Mouse (Mus musculus) monocyte, adult 5-6 weeks (primary cell): Measurements from ENCODE around the gene Atp5d. TPM values are rescaled to one million over a fixed set of nuclear protein-coding genes. Genes with fewer than 3 reads are reported as not detected.

Source experiments
- ATAC-seq: fragments of 153-309, 156-312 bp; replicated peaks from 2 replicates; pipeline ENCODE4 v1.8.0; 2017; ENCODE audit warnings: mild to moderate bottlenecking; ENCODE audit not compliant: low TSS enrichment, insufficient number of reproducible peaks, severe bottlenecking, poor library complexity, low FRiP score
- total RNA-seq: library from RNA; stranded (forward); fragments of 200-1000, 200-491, 200-594 nt; gene quantifications from 3 replicates; pipeline ENCODE4 v1.2.3, GENCODE M21; 2017

The Atp5d gene
- total RNA-seq, 1 experiment from 2014 or later = 29.5 TPM

DNA sequence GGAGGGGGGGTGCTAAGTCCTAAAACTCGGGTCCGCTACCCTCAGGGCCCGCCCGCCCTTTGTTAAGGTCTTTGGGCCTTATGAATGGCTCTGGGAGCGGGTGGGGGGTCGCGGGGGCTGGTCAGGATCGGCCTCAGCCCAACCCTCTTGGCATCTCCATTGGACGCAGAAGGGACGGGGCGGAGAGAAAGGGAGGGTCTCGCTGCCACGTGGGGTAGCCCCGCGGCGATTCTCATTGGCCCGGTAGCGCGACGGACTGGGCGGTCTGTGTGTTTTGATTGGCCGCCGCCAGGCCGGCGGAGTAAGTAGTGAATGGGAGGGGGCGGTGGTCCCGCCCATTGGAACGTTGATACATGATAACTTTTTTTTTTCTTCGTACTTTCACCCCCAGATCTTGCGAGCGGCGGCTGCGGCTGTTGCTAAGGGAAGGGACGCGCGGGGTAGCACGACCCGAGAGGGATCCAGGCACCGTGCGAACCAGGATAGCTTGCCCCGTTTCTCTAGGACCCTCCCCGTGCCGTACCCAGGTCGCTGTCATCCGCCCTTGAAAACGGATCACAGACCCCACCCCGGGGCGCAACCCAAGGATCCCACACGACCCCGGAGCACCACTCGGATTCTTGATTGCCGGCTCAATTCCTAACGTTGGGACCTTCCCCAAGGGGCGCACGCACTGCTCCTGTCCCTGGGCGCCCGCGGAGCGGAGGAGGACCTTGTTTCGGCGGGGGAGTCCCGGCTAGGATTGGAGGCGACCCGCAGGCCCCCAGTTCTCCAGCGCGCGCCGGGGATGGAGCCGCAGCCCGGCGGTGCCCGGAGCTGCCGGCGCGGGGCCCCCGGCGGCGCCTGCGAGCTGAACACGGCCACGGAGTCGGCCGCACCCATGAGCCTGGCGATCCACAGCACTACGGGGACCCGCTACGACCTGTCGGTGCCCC is 11.1 kb downstream of the Atp5d start:
- peak; percentile 48 for ATAC-seq

- no peak for ATAC-seq
Measured at GRCm38 (mm10) chr10:80150226-80151210, 12.1 kb downstream of the Atp5d start.

DNA sequence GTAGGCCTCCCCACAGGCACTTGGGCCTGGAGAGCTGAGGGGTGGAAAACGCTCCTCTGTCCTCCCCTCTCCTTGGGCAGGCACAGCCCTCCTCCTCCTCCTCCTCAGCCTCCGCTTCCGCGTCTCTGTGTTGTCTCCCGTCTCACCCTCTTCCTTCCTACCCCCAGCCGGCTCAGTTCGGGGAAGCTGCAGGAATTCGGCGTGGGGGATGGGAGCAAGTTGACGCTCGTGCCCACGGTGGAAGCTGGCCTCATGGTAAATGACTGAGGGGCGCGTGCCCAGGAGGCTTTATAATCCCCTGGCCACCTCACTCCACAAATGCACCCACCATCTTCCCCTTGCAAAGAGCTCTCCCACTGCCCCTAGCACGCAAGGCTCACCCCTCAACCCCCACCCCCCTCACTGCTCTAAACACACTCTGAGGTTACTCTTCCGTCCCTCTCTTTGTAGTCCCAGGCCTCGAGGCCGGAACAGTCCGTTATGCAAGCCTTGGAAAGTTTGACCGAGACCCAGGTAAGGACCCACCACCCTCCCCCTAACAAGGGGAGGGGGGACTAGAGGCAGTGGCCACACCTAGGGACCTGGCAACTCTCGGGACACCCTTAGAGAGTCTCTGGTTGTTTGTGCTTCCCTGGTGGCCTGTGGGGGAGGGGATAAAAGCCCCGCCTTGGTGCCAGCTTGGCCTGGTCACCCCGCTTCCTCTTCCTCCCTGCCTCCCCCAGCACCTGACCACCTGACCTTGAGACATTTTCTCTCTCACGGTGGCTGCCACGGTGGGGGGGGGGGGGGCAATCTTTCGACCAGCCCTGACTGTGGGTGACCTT is 13.0 kb downstream of the Atp5d start:
- no peak for ATAC-seq

GRCm38 (mm10) chr10:80152071-80152872 is 13.8 kb downstream of the Atp5d start:
- no peak for ATAC-seq

DNA sequence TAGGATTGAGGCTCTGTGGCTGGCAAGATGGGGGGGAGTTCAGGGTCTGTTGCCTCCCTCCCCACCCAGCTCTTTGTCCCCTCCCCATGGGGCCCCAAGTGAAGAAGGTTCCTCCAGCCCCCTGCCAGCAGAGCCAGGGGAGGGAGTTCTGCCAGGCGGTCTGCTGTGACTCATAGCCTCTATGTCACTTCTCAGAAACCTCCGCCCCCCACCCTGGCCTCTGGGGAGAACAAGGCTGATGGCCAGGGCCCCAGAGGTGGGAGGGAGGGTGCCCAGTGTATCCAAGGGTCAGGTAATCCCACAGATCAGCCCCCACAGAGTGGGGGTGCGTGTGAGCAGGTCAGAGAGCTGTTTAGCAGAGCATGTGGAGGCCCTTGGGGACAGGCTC is 14.4 kb downstream of the Atp5d start:
- no peak for ATAC-seq

DNA sequence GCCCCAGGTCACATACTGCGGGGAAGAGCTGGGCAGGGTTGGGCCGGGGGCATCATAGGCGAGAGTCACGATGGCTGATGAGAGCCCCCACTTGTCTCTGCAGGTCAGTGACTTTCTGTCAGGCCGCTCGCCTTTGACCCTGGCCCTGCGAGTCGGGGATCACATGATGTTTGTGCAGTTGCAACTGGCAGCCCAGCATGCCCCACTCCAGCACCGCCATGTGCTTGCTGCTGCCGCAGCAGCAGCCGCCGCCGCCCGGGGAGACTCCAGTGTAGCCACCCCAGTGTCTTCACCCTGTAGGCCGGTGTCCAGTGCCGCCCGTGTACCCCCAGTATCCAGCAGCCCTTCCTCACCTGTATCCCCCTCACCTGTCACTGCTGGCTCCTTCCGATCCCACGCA is 15.3 kb downstream of the Atp5d start:
- no peak for ATAC-seq

GRCm38 (mm10) chr10:80154384-80154783 is 16.0 kb downstream of the Atp5d start:
- ATAC-seq = no peak

DNA sequence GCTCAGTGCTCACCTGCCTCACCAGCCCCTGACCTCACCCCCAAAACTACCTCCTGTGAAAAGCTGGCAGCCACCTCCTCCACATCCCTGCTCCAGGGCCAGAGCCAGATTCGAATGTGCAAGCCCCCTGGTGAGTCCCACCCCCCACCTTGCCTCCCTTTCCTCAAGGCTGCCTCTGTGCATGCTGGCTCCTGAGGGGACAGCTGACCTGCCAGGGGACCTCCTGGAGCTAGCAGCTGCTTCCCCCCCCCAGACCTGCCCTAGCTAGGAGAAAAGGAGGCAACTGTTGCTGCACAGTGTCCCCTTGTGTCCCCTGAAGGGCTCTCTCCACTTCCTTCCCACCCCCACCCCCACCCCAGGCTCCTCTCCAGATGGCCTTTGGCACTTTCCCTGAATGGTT is 16.8 kb downstream of the Atp5d start:
- ATAC-seq = no peak

DNA sequence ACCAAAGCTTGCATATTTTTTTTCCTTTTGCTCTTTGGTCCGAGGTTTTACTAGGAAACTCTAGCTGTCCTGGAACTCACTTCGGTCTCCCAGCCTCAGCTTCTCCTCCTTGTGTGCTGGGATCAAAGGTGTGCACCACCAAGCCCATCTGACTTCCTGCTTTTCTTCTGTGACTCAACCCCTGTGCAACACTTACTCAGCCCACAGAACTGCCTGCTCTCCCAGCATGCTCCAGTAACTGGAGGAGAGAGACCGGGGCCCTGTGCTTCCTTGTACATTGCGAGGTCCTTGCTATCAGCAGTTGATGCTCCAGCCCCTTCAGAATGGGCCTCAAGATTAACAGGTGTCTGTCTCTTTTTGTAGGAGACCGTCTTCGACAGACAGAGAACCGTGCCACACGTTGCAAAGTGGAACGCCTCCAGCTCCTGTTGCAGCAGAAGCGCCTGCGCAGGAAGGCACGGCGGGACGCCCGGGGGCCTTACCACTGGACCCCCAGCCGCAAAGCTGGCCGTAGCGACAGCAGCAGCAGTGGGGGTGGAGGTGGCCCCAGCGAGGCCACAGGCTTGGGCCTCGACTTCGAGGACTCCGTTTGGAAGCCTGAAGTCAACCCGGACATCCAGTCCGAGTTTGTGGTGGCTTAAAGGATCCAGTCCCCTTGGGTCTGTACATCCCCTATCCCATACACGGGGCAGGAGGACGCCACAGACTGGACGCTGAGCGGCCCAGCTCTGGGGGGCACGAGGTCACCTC is 17.7 kb downstream of the Atp5d start:
- no peak for ATAC-seq

DNA sequence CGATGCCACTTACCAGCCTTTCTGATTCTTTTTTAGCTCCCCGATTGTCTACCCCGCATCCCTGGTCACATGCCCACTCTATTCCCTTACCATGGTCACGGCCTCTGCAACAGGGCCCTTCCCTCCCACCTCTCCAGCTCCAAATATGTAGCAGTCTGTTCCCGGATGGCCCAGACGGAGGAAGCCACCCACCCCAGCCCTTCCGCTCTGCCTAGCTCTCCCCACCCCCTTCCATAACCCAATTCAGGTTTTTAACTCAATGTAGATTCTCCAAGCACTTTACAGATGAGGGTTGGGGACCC is 18.3 kb downstream of the Atp5d start:
- ATAC-seq = no peak

DNA sequence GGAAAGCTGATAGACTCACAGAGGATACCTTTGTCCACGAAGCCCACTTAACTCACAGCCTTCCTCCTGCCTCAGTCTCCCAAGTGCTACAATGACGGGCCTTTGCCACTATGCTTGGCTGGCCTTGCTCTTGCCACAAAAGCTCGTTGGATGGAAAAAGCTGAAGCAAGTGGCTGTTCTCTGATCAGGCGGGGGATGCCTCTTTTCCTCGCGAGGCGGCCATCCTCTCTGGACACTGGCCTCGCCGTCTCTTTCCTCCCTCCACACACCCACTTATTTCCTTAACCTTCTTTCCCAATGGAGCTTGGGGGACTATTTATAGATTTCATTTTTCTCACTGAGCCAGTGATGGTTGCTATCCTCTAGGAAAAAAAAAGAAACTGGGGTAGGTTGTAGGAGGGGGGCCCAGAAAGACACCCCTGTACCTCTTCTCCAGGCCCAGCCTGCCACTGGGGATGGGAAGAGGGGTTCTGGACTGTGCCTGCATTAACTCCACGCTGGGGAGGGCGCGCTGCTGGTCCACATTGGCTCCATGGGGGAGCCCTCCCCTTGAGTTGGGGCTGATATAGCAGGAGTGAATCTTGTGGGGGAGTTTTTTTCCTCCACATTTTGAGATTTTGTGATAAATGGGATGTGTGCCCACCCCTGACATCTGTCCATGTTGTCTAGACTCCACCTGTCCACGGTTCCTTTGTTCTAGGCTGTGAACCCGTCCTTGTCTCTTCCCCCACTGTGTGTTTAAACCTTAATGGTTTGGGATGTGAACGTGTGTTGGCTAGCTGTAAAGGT is 18.9 kb downstream of the Atp5d start:
- no peak for ATAC-seq

DNA sequence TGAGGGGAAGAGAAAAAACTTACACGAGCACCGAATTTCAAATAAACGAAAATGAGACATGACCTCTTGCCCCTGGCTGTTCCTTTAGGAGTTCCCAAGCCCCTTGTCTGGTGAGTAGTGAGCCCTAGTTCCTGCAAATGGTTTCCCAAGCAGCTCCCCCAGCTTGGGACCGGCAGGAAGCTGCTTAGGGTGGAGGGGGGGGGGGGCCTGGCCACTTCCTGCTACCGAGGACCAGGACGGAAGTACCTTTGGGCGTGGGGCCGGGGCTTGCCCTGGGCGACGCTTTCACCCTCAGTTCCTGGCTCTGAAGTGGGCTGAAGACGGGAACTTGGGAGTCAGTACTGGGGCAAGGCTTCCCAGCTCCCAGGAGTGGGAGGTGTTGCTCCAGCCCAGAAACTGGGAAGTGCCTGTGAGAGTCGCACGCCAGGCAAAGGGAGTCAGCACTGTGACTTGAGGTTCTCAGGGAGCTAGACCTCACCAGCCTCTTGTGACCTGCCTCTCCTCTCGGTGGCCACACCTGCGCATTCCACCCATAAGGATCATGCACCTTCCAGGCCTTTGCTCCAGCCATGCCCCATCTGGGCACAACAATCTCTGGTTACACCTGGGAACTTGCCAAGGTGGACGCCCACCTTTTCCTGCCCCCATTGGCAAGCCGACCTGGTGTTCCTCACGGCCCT is 20.0 kb downstream of the Atp5d start:
- peak; percentile 15 for ATAC-seq

GRCm38 (mm10) chr10:80159021-80159560 is 20.7 kb downstream of the Atp5d start:
- no peak for ATAC-seq

- peak; percentile 68 for ATAC-seq
Measured at GRCm38 (mm10) chr10:80159561-80160454, 21.4 kb downstream of the Atp5d start.
